Mouse (Mus musculus) kidney, adult 2 months (tissue): ENCODE measurements around the gene Ikzf1.

Source experiments
- CTCF ChIP-seq: fragments of 200-500 bp; conservative IDR thresholded peaks from 2 replicates; pipeline ENCODE4 v1.5.1; 2011; ENCODE audit warnings: low read depth, mild to moderate bottlenecking, control low read depth, low read length, moderate library complexity, mixed read lengths; ENCODE audit not compliant: insufficient read depth, insufficient read length
- POLR2A ChIP-seq: fragments of 200-500 bp; IDR thresholded peaks from one replicate; pipeline ENCODE4 v1.6.1; 2011; ENCODE audit warnings: low read depth, low read length, control low read depth

- TF ChIP-seq CTCF (no peak), POLR2A (no peak)
Measured at GRCm38 (mm10) chr11:11798690-11799089, 113.9 kb downstream of the Ikzf1 start.
